Mouse (Mus musculus) urinary bladder, adult 18-20 months (tissue): ENCODE measurements around the gene Faf1.

Experiments used
- DNase-seq, 2 experiments: peaks; one replicate each; pipeline ENCODE4 v3.0.0; 2022; ENCODE audit warnings: low spot score in 2 of 2, mixed read lengths in 2 of 2

Faf1 gene

DNA sequence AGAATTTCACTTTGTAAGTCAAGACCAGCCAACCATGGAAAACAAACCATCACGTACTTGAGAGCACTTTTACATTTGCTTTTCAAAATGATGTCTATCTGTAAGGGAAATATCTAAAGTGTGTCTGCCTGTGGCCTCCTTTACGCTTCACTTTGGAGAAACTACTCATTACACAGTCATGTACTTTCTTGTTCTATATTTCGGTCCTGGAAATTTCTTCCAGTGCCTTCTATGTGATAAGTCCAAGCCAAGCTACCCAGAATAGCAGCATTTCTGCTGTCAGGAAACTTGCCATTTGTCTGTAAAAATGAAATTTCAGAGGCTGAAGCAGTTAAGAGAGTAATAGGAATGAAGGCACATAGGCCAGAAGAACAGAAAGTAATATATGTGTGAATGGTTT lies 228.1 kb downstream of the Faf1 start:
- DNase-seq, result no peak

DNA sequence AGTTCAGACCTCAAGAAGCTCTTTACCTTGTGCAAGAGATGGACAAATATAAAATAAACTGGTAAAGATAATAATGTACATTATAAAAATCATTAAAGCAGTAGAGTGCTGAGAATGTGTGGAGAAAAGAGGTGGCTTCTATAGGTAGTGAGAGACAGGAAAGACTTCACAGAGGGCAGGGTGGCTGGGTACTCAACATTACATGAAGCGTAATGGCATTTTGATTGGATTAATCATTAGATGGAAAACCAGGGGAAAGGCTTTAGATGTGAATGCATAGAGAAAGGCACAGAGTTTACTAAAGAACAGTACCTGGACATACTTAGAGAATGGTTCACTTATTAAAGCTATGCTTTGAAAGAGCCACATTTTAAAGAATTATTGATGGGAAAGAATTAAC lies 252.7 kb downstream of the Faf1 start:
- no peak for DNase-seq

GRCm38 (mm10) chr4:109930445-109930844 lies 254.1 kb downstream of the Faf1 start:
- no peak for DNase-seq

DNA sequence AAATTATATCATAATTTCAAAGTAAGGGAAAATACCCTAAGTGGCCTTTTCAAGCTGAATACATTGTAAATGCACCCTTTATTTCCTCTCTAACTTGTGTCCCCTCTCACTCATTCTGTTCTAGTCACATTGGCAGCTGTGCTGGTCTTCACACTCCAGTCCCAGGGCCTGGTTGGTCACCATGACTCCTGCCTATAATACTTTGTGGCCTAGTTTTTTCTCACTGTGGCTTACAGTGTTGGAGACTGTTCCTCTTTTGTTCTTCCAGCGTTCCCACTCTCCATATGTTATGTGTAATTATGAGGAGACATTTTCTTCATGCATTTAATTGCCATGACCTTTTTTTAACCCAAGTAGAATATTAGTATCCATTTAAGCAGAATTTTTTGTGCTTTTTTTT lies 254.5 kb downstream of the Faf1 start:
- DNase-seq, result no peak

DNA sequence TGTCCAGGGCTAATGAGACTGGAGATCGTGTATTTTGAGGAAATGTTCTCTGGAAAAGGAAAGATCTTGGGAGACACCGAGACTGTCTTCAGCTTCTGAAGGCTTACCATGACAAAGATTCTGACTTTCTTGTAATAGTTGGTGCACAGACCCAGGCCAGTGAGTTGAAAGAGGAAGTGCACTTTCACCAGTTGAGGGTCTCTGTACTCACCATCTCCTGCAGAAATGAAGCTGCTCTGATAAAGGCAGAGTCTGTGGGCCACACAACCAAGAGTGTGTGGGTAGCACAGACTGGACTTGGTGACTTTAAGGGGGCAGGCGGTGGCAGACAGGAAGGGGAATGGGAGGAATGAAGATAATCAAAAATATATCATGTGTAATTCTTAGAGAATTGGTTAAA lies 260.2 kb downstream of the Faf1 start:
- DNase-seq, result no peak

GRCm38 (mm10) chr4:109939291-109939690 lies 262.9 kb downstream of the Faf1 start:
- no peak for DNase-seq

DNA sequence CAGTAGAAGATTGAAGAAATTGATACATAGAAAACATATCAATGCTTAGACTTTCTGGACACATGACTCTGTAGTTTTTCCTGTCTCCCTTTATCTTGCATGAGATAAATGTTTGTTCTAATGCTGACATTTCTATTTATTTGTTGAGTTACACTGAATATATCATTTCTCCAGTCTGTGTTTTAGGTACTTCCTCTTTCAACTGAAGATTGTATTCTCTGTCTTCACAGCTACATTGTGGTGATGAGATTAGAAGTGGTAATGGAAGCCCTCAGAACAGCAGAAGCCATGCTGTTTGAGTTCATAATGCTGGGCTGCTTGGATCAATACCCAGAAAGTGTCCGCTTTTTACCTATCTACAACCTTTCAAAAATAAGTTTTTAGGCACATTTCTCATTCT lies 269.2 kb downstream of the Faf1 start:
- no peak for DNase-seq

DNA sequence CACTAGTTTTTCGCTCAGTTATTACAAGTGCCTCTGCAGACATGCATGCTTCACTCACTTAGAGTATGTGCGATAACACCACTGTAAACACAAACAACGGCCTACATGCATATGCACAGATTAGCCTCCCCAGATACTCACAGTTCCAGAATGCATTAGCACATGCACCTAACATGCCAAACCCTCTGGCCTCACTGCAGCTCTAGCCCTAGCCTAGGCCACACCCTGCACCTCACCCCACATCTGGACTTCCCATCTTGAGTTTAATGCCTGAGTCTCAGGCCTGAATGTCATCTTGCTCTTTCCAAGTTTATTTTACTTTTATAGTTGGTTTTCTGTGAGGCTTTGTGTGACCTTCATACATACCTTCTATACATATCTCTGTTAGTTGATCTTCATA lies 272.9 kb downstream of the Faf1 start:
- DNase-seq, result no peak

GRCm38 (mm10) chr4:109953509-109953908 lies 277.1 kb downstream of the Faf1 start:
- no peak for DNase-seq

DNA sequence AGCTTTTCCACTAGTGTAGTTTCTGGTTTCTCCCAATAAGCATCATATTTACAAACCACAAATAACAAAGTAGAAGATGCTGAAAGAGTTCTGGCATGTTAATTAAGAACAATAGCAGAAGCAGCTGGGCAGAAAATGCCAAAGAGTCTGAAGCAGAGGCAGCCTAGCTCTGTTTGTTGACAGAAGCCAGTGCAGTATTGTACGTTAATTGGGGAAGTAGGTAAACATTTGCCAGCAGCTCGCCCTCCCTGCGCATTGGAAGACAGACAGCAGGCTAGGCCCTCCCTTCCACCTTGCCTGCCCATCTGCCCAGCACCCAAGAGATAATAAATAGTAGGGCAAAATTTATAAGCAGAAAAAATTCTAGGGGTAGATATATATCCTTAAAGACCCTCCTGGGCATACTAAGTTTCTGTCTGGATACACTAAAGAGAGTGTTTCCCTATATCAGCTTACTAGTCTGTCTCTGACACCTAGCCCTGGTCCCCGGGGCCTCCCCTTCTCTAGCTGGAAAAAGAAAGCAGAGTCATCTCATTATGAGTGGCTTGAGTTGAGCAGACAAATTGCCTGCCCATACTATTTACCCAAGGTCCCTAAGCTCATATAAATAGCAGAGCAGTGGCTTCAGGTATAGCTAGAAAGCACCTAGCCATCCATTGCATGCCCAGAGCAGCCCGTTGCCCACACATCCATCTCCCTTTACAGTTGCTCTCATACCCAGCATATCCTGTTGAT lies 284.0 kb downstream of the Faf1 start:
- DNase-seq, result no peak

DNA sequence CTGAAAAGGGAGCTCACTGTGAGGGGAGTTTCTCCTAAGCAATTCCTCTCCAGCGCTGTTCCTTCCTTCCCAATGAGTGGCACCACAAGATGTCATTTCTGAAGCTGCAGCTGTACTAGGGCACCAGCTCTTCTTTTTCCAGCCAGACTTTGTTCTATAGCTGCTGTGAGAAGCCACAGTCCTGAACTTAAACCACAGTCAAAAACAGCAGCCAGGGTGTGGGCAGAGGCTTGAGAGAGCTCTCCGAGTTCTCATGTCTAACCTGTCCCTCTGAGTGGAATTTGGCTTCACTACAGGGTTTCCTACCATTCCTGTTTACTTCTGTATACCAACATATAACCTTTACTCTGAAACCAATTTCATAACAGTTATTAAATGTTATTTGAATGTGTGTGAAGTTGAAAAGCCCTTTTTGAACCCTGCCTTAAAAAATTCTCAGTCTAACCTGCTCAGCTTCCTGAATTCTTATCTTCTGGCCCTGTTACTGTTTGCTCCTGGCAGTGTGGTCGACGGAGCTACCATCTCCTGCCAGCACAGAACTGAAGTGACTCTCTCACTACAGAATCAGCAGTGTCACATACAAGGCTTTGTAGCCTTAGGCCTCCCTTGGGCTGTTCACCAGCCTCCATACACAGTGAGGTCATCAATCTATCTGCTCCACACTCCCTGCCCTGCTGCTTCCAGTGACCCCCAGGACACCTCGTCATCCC lies 287.3 kb downstream of the Faf1 start:
- DNase-seq, result no peak

DNA sequence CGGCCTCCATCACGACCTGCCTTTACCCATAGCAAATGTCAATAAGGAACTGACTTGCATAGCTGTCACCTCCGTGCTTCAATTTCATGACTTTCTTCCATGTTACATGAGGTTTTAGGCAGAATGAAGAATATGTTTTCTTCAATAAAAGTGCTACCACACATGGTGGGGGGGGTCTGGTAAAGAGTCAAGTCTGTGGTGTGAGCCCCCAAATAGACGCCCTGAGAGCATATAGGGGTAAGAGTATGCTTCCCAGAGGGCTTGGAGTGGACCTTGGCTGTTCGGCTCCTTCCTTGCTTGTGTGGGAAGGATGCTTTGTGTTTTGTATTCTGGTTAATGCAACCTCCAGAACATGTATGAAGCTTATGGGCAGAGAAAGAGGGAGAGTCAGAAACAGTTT lies 293.2 kb downstream of the Faf1 start:
- DNase-seq, result no peak

GRCm38 (mm10) chr4:109973991-109974654 lies 297.7 kb downstream of the Faf1 start:
- DNase-seq, result no peak

- DNase-seq, result no peak
Observed at GRCm38 (mm10) chr4:109974655-109975380, 298.4 kb downstream of the Faf1 start.

GRCm38 (mm10) chr4:109975381-109976240 lies 299.2 kb downstream of the Faf1 start:
- no peak for DNase-seq

GRCm38 (mm10) chr4:109976273-109977147 lies 300.1 kb downstream of the Faf1 start:
- peak in 1 of 2 experiments; percentile 20 for DNase-seq

GRCm38 (mm10) chr4:109977148-109978067 lies 301.0 kb downstream of the Faf1 start, which contains the start of gene Dmrta2:
TSS of gene Dmrta2 (plus strand) at chr4:109978053.
- DNase-seq, result no peak

- DNase-seq, result no peak
Observed at GRCm38 (mm10) chr4:109978068-109978857, 301.9 kb downstream of the Faf1 start.
